Mouse (Mus musculus) limb, embryonic 12.5 days (tissue): Measurements from ENCODE around the gene Zfp398. TPM values are rescaled to one million over a fixed set of nuclear protein-coding genes. Genes with fewer than 3 reads are reported as not detected.

Experiments
- ATAC-seq: fragments of 200-750 bp; cut with Nextera tagmentation; 2 replicates; pipeline ENCODE4 v1.8.0; 2017; ENCODE audit warnings: low read depth, moderate TSS enrichment; ENCODE audit not compliant: insufficient number of reproducible peaks, insufficient read depth, low FRiP score, low TSS enrichment
- H3K27ac ChIP-seq: fragments of 300-500 bp; sonication (generic); 2 replicates; pipeline ENCODE4 v1.5.1; 2016; ENCODE audit warnings: mild to moderate bottlenecking, moderate library complexity
- H3K27me3 ChIP-seq: fragments of 300-500 bp; sonication (generic); 2 replicates; pipeline ENCODE4 v1.6.1; 2016; ENCODE audit warnings: mild to moderate bottlenecking, moderate library complexity
- H3K36me3 ChIP-seq: fragments of 300-500 bp; sonication (generic); 2 replicates; pipeline ENCODE4 v1.6.1; 2016; ENCODE audit warnings: mild to moderate bottlenecking, moderate library complexity
- H3K4me1 ChIP-seq: fragments of 300-500 bp; sonication (generic); replicated peaks from 2 replicates; pipeline ENCODE4 v1.6.1; 2016
- H3K4me2 ChIP-seq: fragments of 300-500 bp; sonication (generic); 2 replicates; pipeline ENCODE4 v1.6.1; 2016; ENCODE audit warnings: mild to moderate bottlenecking, moderate library complexity
- H3K4me3 ChIP-seq: fragments of 300-500 bp; sonication (generic); replicated peaks from 2 replicates; pipeline ENCODE4 v1.5.1; 2016; ENCODE audit warnings: mild to moderate bottlenecking
- H3K9ac ChIP-seq: fragments of 300-500 bp; sonication (generic); replicated peaks from 2 replicates; pipeline ENCODE4 v1.6.1; 2016; ENCODE audit warnings: mild to moderate bottlenecking, moderate library complexity
- H3K9me3 ChIP-seq: fragments of 300-500 bp; sonication (generic); 2 replicates; pipeline ENCODE4 v1.6.1; 2016; ENCODE audit warnings: mild to moderate bottlenecking, moderate library complexity
- WGBS: fragments of 180-500 bp; shearing (Covaris S2); methylation state at CpG from one replicate; pipeline ENCODE4 v1.1.7; 2016; 5-methylcytosine and 5-hydroxymethylcytosine counted together
- polyA plus RNA-seq: library from polyadenylated mRNA; unstranded; fragments of >200 nt; fragmentation: Nextera tagmentation; extraction: Ambion mirVana; gene quantifications from 2 replicates; pipeline ENCODE4 v1.2.1, GENCODE M21; 2016

Zfp398 gene
- polyA plus RNA-seq, 1 experiment from 2014 or later = 11.8 TPM

DNA sequence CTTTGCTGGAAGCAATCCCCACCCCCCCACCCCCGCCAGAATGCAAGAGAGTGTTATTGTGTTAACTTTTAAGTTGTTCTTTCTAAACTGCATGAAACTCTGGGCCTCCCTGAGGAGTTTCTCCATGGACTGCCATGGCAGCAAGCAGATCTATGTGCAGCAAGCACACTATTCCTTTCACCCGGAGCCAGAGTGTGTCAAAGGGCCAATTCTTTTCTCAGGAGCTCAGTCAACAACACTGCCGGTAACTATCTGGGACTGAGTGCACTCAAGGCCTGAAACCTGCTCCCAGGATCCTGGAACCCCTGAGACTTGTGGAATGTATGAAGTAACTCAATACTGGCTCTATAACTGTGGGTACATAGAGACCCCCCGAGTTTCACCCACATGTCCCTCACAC lies 26.4 kb upstream of the Zfp398 start:
- Histone ChIP-seq H3K9me3 (no peaks in the 10 kb centered on the region), H3K4me2 (no peak overlapping the region), H3K36me3 (peaks cover 45% of the 10 kb centered on the region), H3K9ac (no peak overlapping the region), H3K27ac (no peak overlapping the region), H3K4me3 (no peak overlapping the region), H3K4me1 (peaks cover 26% of the 10 kb centered on the region), H3K27me3 (no peaks in the 10 kb centered on the region)
- no peak for ATAC-seq
- 83% methylated on average over 4 of the region's 4 CpGs for WGBS

DNA sequence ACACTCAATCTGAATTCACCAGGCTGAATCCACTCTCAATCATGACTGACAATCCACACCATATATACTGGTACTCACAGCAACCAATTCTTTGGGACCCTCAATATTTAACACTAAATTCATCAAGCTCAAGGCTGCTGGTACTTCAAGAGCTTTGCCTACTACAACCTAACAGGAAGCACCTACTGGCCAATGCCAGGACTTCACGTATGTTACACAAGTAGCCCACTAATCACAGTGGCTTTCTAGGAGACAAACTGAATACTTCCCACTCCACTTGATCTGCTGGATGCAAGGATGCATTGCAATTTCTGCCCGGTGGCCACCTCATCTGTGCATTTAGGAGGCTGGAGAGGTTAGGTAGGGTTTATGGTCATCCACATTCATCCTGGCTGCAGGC lies 25.3 kb upstream of the Zfp398 start:
- Histone ChIP-seq H3K4me3 (no peak overlapping the region), H3K9ac (0 out of 2 replicates have a peak overlapping the region, but pooled peaks have one; percentile 23), H3K9me3 (no peaks in the 10 kb centered on the region), H3K27me3 (no peaks in the 10 kb centered on the region), H3K4me2 (peak overlapping the region; percentile 89), H3K27ac (no peak overlapping the region; the same call in 1 of the 2 replicates), H3K36me3 (peaks cover 33% of the 10 kb centered on the region), H3K4me1 (peaks cover 30% of the 10 kb centered on the region)
- 84% methylated on average over 2 of the region's 2 CpGs for WGBS
- ATAC-seq = no peak

DNA sequence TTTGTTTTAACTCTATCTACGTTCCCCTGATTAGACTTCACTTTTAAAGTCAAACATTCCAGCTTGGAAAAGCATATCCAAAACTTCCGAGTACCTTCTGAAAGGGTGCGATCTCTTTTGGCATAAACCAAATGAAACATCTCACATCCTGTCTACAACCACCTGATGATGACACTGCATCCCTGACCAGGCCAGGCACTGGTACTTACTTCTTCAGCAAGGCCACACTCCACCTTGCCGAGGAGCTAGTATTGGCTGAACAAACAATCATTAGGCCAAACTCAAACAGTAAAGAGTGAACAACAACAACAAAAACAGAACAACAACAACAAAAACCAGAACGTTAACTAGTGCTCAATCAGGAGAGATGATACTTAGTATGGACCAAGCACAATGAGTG lies 24.1 kb upstream of the Zfp398 start:
- H3K9me3 ChIP-seq = no peaks in the 10 kb centered on the region
- ATAC-seq = no peak
- peaks cover 30% of the 10 kb centered on the region for H3K4me1 ChIP-seq
- H3K4me2 ChIP-seq = peak overlapping the region; percentile 89
- peak overlapping the region; percentile 71 for H3K4me3 ChIP-seq
- H3K27ac ChIP-seq = no peak overlapping the region
- no peaks in the 10 kb centered on the region for H3K27me3 ChIP-seq
- peaks cover 22% of the 10 kb centered on the region for H3K36me3 ChIP-seq
- peak overlapping the region; percentile 89 for H3K9ac ChIP-seq
- 58% methylated on average over 5 of the region's 5 CpGs for WGBS

DNA sequence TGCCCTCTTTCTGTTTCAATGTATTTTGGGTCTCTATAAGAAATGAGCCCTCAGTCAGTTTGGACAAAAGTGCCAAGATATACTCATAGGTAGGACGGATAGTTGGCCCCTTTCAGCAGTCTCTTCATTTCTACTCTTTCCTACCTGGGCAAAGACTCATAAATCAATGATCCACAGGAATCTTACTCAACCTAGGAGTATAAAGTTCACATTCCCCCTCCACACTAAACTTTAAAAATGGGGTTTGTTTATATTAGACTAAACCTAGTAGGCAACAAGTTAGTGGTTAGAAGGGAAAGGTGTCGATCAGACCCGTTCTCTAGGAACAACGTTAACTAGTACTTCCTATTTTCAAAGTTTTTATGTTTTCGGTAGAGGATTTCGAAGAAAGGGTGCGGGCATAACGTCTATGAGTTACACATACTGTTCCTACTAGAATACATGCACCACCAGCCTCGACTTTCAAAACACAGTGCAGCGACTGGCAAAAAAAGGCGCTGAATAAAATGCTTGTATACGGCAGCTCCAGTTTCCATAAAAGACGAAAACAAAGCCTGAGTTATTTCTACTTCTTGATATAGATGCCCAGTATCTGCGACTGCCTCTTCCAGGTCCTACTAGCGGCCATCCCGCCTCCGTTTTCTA lies 23.1 kb upstream of the Zfp398 start:
- Histone ChIP-seq H3K4me1 (peaks cover 30% of the 10 kb centered on the region), H3K4me3 (peak overlapping the region; percentile 71), H3K9ac (peak overlapping the region; percentile 89), H3K9me3 (no peaks in the 10 kb centered on the region), H3K27me3 (no peaks in the 10 kb centered on the region), H3K36me3 (peaks cover 16% of the 10 kb centered on the region), H3K4me2 (peak overlapping the region; percentile 89), H3K27ac (peak overlapping the region; percentile 98)
- no peak for ATAC-seq
- WGBS = under 1% methylated on average over 17 of the region's 17 CpGs

DNA sequence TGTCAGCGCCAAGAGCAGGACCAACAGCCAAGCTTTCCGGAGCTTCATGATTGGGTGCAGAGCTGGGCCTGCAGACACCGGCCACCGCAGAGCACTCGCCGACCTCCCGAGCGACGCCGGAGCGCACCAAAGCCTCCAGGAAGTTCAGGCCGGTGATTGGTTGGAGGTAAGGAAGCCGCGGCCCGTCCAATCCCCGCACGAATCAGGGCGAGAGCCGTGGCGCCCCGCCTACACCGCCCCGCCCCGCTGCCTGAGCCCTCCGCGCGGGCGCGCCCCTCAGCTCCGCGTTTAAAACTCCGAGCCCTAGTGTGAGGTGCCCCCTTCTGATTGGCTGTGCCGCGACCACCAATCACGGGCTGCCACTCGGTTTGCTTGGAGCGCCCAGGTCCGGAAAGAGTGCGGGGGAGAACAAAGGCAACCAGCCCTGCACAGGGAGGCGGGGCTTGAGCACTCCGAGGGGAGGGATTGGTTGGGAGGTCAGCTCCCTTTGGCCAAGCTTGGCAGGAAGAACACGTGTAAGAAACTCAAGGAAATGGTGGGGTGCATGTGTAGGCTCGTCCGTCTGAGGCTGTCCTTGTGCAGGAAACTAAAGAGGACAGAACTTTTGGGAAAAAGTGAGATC lies 22.1 kb upstream of the Zfp398 start, which contains the start of gene Pdia4:
Gene Pdia4, minus strand, starts transcription at position 174 of the 622 bp plus-strand sequence.
- peaks cover 13% of the 10 kb centered on the region for H3K36me3 ChIP-seq
- peak; percentile 100 for ATAC-seq
- H3K27me3 ChIP-seq = no peaks in the 10 kb centered on the region
- peak within 1 kb of the TSS; percentile 98 for H3K27ac ChIP-seq
- H3K9me3 ChIP-seq = no peaks in the 10 kb centered on the region
- peak within 1 kb of the TSS; percentile 89 for H3K4me2 ChIP-seq
- peaks cover 30% of the 10 kb centered on the region for H3K4me1 ChIP-seq
- peak within 1 kb of the TSS; percentile 71 for H3K4me3 ChIP-seq
- under 1% methylated on average over 44 of the region's 44 CpGs for WGBS
- peak within 1 kb of the TSS; percentile 89 for H3K9ac ChIP-seq

DNA sequence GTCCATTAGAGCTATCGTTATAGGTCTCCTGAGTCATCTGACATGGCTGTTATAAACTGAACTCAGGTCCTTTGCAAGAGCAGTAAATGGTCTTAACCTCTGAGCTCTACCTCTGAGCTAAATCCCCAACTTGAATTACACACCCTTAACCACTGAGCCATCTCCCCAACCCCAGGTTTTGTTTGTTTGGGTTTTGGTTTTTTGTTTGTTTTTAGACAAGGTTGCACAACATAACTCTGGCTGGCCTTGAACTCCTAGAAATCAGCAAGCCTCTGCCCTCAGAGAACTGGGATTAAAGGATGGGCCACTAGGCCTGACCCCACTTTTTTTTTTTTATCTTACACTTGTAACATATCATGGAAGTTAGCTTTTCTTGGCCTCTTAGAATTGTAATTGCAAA lies 19.3 kb upstream of the Zfp398 start:
- Histone ChIP-seq H3K27ac (no peak overlapping the region), H3K4me2 (no peak overlapping the region), H3K9ac (no peak overlapping the region), H3K27me3 (no peaks in the 10 kb centered on the region), H3K4me3 (no peak overlapping the region), H3K4me1 (peaks cover 13% of the 10 kb centered on the region), H3K36me3 (peaks cover 31% of the 10 kb centered on the region), H3K9me3 (no peaks in the 10 kb centered on the region)
- 85% methylated on average over 1 of the region's 1 CpGs for WGBS
- no peak for ATAC-seq

DNA sequence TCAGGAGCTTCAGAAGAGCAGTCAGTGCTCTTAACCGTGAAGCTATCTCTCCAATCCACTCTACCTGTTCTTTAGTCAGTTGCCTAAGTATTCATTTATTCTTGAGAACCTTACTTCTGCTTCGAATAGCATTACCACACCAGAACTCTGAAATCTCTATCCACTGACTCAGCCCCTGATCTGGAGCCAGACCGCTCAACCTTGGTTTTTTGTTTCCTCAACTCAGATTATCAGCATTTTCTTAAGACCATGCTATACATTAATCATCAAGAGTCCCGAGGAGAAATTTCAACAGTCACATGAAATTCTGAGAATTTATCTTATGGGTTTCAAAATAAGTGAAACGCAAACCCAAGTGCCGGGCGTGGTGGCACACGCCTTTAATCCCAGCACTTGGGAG lies 16.7 kb upstream of the Zfp398 start:
- no peak overlapping the region for H3K4me2 ChIP-seq
- H3K4me1 ChIP-seq = peaks cover 4% of the 10 kb centered on the region; the same call in 1 of the 2 replicates
- H3K4me3 ChIP-seq = no peak overlapping the region
- H3K36me3 ChIP-seq = peaks cover 48% of the 10 kb centered on the region
- H3K9ac ChIP-seq = no peak overlapping the region
- H3K27ac ChIP-seq = no peak overlapping the region
- H3K27me3 ChIP-seq = no peaks in the 10 kb centered on the region
- 92% methylated on average over 8 of the region's 8 CpGs for WGBS
- no peaks in the 10 kb centered on the region for H3K9me3 ChIP-seq
- ATAC-seq = no peak

DNA sequence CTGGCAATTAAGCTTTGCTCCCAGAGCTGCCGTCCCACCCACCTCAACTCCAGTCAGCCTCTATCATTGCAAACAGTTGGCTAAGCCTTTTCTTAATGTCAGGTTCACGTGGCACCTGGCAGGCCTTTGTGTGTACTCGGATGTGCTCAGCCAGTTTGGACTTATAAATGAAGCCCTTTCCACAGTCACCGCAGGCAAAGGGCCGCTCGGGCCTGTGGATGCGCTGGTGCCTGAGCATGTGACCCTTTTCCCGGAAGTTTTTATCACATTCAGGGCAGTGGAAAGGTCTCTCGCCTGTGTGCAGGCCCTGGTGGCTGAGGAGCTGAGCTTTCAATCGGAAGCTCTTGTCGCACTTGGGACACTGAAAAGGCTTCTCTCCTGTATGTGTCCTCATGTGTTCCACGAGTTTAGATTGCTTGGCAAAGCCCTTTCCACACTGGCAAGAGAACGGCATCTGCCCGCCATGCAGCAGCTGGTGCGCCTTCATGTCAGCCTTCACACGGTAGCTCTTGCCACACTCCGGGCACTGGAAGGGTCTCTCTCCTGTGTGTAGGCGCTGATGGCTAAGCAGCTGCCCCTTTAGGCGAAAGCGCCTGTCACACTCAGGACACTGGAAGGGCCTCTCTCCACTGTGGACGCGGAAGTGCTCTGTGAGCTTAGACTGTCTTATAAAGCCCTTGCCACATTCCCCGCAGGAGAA lies 15.7 kb upstream of the Zfp398 start:
- no peak overlapping the region for H3K4me3 ChIP-seq
- H3K27ac ChIP-seq = no peak overlapping the region
- 92% methylated on average over 23 of the region's 23 CpGs for WGBS
- no peak overlapping the region for H3K4me2 ChIP-seq
- H3K27me3 ChIP-seq = no peaks in the 10 kb centered on the region
- H3K9me3 ChIP-seq = no peaks in the 10 kb centered on the region
- no peak overlapping the region for H3K9ac ChIP-seq
- ATAC-seq = no peak
- no peaks in the 10 kb centered on the region for H3K4me1 ChIP-seq
- peaks cover 58% of the 10 kb centered on the region for H3K36me3 ChIP-seq

DNA sequence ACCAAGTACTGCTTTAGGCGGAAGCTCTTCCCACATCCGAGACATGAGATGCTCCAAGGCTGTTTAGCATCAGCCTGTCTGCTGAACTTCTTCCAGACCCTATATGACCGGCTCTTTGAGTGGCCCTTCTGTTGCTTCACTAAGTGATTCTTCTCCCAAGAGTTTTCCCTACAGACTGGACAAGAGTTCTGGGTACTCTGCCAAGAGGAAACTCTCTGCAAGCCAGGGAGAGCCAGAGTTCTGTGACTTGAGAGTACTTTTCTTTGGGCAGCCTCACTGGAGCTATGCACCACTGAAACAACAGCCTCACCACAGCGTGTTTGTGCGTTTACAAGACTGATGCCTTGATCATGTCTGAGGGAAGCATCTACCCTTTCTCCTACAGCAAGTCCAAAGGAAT lies 14.2 kb upstream of the Zfp398 start:
- no peak for ATAC-seq
- Histone ChIP-seq H3K9ac (no peak overlapping the region), H3K4me1 (no peaks in the 10 kb centered on the region), H3K4me2 (no peak overlapping the region), H3K4me3 (no peak overlapping the region), H3K9me3 (no peaks in the 10 kb centered on the region), H3K27me3 (no peaks in the 10 kb centered on the region), H3K36me3 (peaks cover 67% of the 10 kb centered on the region), H3K27ac (no peak overlapping the region)
- WGBS = 94% methylated on average over 5 of the region's 5 CpGs

DNA sequence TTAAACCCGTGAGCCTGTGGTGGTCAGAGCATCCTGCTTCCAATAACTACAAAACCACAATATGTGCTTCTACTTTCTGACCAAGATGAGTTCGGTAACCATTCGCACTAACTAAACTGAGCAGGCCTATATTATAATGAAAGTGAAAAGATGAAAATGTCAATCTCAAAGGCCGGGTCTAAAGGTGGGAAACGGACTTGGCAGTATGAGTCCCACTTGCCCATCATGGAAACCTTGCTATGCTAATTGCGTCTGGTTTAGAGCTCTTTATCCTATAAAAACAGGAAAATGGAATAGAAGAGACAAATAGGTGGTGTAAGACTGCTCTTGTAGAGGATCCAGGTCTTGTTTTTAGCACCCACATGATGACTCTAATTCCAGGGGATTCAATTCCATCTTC lies 13.7 kb upstream of the Zfp398 start:
- no peaks in the 10 kb centered on the region for H3K4me1 ChIP-seq
- H3K27ac ChIP-seq = no peak overlapping the region
- H3K9me3 ChIP-seq = no peaks in the 10 kb centered on the region
- H3K4me3 ChIP-seq = no peak overlapping the region
- no peak overlapping the region for H3K4me2 ChIP-seq
- H3K36me3 ChIP-seq = peaks cover 68% of the 10 kb centered on the region
- WGBS = 91% methylated on average over 6 of the region's 6 CpGs
- no peak for ATAC-seq
- H3K9ac ChIP-seq = no peak overlapping the region
- no peaks in the 10 kb centered on the region for H3K27me3 ChIP-seq

DNA sequence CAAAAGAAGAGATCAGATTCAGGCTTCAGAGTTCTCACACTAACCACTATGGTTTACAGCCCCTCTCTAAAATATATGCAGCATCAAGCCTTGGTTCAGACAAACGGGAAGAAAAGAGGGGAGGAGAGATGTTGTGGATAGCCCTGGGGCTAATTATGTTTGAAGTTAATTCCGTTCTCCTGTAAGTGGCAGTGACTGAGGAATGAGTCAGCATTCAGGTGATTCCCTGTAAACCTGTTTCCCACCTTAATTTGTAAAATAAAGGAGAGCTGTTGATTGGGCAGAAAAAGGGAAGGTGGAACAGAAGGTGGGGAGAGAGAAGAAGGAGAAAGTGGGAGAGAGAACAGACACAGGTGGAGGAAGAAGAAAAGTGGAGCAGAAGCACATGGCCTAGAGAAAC lies 11.2 kb upstream of the Zfp398 start:
- H3K9me3 ChIP-seq = no peaks in the 10 kb centered on the region
- H3K4me2 ChIP-seq = no peak overlapping the region
- peaks cover 56% of the 10 kb centered on the region for H3K36me3 ChIP-seq
- H3K9ac ChIP-seq = no peak overlapping the region
- no peak overlapping the region for H3K4me3 ChIP-seq
- H3K27ac ChIP-seq = no peak overlapping the region
- no peaks in the 10 kb centered on the region for H3K27me3 ChIP-seq
- H3K4me1 ChIP-seq = 0 out of 2 replicates have a peak, but pooled peaks cover 2% of the 10 kb centered on the region
- WGBS = 44% methylated on average over 2 of the region's 2 CpGs
- no peak for ATAC-seq
